Mouse (Mus musculus): ENCODE data around the gene Shroom3. TPM values are rescaled to one million over a fixed set of nuclear protein-coding genes. Genes with fewer than 3 reads are reported as not detected.

Gene Shroom3
- total RNA-seq, 2 experiments from 2014 or later = 4.0 to 6.4 TPM

DNA sequence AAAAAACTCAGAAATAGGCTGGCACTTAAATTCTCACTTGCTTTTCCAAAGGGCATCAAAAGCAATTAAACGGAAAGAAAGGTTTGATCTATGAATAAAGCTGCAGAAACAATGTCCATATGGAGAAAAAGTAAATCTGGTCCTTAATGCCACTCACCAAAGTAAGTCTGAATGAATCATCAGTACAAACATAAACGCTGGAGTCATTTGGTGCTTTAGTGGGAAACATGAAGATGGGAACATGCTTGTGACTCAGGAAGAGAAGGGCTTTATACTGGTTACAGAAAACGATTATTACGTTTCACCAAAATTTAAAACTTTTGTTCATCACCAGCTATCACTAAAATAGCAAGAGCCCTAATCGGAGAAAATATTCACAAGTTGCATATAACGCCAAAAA, 297.2 kb downstream of the Shroom3 start:
- intact Hi-C loops (cut with DNase I) = no loop called here
- DNase-seq (ENCODE audit: low spot score in 2 of 2) = no peak

DNA sequence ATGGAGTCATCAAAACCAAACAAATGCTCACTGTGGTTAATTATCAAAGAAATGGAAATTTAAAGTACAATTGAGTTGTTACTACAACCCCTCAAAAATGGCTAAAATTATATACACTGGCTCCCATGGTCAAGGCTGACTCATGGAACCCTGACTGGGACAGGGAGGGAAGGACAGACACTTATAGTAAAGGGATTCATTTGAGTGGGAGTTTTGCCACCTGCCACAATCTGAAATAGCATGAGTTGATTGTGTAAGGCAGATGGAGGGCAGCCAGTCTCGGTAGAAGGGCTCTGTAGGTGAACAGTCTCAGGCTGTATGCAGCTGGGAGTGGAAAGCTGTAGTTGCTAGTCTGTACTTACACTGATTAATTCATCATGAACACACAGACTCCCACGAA, 297.6 kb downstream of the Shroom3 start:
- no peak for DNase-seq (ENCODE audit: low spot score in 2 of 2)
- intact Hi-C loops (cut with DNase I) = no loop called here

DNA sequence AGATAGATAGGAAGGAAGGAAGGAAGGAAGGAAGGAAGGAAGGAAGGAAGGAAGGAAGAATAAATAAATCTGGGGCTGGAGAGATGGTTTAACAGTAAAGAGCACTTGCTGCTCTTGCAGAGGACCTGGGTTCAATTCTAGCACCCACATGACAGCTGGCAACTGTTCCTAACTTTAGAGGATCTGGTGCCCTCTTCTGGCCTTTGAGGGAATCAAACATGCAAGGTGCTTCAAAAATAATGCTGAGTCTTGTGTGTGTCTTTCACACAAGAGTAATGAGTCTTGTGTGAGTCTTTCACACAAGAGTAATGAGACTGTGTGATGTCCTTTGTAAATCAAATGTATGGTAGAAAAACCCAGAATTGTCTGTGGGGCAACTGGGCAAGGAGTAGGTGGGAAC, 299.4 kb downstream of the Shroom3 start:
- no peak for DNase-seq (ENCODE audit: low spot score in 2 of 2)
- intact Hi-C loops (cut with DNase I) = no loop called here

DNA sequence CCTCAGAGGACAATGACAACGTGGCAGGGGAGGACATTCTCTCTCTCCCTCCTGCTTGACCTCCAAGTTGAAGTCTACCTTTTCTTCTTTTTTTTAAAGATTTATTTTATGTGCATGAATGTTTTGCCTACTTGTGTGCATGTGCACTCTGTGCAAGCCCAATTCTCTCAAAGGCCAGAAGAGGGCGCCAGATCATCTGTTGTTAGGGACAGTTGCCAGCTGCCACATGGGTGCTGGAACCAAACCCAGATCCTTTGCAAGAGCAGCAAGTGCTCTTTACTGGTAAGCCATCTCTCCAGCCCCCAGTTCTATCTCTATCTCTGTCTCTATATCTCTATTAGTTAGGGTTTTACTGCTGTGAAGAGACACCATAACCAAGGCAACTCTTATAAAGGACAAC, 300.7 kb downstream of the Shroom3 start:
- intact Hi-C loops (cut with DNase I) = no loop called here
- DNase-seq (ENCODE audit: low spot score in 2 of 2) = no peak

DNA sequence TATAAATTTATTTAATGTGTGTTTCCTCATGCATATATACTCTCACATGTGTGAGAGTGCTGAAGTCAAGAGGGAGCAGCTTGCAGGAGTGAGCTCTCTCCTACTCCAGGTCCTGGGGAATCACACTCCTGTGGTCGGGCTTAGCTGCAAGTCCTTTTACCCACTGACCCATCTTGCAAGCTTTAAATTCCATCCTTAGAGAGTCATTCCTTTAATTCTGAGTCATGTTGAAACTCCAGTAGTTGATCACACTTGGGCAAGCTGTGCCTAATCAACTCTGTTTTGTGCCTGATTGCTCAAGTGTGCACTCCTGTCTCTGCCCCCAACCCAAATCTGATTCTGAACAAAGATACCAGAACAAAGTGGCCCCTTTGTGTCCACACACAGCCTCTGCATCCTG, 301.5 kb downstream of the Shroom3 start:
- no peak for DNase-seq (ENCODE audit: low spot score in 2 of 2)
- intact Hi-C loops (cut with DNase I) = no loop called here

DNA sequence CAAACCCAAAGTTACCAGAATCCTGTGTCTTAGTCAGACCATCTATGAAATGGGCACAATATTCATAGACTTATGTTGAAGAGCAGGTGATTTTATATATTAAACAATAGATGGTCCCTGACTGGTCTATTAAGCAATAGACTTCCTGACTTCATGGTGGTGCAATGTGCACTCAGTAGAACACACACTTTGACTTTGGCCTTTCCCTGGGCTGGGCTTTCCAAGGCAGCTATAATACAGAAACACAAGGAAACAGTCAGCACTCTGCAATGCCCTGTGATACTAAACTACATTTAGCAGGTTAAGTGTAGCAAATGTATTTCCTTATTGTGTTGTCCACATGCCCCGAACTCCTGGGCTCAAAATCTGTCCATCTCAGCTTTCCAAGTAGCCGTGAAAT, 302.2 kb downstream of the Shroom3 start:
- DNase-seq (ENCODE audit: low spot score in 2 of 2) = no peak
- intact Hi-C loops (cut with DNase I) = no loop called here

DNA sequence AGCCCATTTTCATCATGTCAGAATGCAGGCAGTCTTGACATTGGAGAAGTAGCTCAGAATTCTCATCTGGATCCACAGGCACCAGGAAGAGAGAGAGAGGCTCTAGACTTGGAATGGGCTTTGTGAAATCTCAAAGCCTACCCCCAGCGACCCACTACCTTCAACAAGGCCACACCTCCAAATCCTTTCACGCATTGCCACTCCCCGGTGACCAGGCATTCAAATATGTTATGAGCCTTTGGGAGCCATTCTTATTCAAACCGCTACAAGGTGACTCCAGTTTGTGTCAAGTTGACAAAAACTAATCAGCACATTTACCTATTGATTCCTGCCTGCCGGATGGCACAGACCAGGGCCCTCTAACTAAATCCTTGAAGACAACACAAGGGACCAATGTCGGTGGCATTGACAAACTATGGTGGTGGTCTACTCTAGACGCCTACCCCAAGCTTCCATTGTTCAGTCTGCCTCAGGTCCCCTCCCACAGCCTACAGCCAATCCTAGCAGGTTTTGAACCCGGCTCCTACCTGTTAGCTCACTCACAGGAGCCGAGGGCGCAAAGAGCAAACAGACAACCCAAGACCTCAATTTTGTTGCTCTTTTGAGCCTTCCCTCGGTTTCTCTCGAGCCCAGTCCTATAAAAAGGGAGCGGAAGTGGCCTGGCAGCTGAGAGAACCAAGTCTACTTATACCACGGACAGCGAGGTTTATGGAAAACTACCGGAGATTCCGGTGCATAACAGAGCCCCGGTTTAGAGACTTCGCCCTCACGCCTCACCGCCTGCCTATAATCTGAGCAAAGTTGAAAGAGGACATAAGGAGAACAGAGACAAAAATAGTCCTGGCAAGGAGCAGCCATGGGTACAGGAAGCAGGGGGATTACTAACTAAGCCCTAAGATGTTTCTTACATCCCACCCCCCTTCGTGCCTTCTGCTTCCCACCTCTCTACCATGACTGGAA, 303.7 kb downstream of the Shroom3 start:
- no peak for DNase-seq (ENCODE audit: low spot score in 2 of 2)
- intact Hi-C loops (cut with DNase I) = no loop called here

DNA sequence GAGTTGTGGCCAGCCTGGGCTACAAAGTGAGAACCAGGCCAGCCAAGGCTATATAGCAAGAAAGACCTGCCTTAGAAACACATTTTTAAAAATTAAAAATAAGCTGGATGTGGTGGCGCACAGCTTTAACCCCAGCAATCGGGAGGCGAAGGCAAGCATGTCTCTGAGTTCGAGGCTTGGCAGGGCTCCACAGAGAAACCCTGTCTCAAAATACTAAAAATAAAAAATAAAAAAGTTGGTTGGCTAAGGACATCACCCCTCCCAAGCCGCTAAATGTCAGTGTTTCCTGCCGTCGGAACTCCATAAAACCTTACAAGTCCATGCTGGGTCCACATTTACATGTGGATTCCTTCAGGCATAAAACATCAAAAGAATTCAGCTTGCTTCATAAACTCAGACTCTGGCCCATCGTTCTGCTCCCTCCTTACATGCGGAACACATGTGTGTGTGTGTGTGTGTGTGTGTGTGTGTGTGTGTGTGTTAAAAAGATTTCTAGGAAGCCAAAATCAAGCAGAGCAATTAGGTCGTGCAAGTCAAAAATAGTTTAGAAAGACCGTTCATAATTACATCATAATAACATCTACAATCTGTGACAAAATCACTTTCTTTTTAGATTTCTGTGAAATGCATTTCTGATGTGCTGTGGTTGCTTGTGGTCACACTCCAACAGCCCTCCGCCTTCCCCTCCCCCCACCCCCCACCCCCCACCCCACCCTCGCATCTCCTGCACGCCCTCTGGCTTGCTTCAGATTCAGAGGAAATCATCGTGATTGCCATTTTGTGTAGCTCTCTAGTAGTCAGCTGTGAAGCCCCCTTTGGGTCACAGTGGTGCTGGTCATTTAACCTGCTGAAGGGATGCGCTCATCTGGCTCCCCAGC, 304.9 kb downstream of the Shroom3 start:
- intact Hi-C loops (cut with DNase I) = no loop called here
- no peak for DNase-seq (ENCODE audit: low spot score in 2 of 2)

DNA sequence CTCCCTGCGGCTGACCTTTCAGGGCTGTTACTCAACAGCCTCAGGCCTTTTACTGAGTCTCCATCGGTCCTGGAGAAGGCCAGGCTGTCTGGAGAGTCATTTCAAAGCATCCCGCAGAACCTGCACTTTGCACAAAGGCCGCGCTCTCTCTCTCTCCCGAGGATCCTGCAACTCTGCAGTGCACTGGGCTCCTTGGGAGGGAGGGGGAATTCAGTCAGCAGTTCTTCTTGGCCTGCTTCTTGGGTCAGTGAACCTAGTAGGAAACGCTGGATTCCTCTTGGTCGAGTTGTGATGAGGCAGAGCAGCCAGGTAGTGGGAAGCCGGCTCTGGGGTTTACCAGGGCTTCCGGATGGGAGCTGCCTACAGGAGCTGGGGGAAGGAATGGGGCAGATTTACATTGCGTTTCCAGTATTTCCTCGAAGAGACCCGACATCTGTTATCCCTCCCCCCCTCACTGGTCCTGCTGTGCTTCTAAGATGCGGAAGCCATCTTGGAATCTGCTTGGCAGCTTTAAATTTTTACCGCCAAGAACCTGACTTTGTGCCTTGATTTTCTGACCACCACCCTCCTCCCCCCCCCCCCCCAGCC, 305.6 kb downstream of the Shroom3 start:
- no peak for DNase-seq (ENCODE audit: low spot score in 2 of 2)
- intact Hi-C loops (cut with DNase I) = no loop called here

DNA sequence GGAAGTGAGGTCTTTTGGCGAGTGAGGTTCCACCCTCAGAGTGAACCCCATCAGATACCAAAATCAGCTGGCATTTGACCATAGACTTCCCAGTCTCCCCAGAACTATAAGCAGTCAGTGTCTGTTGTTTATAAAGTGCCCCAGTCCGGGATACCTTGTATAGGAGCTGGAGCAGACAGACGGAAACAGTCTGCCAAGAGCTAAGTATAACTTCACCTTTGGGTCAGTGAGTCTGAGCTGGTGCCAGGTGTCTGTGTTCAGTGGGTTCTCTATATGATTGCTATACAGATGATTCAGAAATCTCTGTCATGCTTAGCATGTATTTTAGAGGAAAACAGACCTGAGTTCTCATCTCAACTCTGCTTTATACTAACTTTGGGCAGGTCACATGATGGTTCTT, 308.9 kb downstream of the Shroom3 start:
- intact Hi-C loops (cut with DNase I) = no loop called here
- DNase-seq (ENCODE audit: low spot score in 2 of 2) = no peak

DNA sequence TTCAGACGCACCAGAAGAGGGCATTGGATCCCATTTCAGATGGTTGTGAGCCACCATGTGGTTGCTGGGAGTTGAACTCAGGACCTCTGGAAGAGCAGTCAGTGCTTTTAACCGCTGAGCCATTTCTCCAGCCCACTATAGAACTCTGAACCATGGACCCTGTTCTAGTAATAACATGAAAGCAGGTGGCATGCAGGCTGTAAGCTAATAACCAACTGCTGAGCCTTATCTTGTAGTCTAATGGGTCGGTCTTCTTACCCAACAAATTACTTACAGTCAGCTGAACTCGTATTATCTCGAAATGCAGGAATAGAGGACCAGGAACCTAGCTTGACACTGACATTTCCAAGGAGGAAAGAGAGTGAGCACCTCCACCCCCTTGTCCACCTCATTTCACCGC, 311.1 kb downstream of the Shroom3 start:
- intact Hi-C loops (cut with DNase I) = no loop called here
- DNase-seq (ENCODE audit: low spot score in 2 of 2) = no peak

DNA sequence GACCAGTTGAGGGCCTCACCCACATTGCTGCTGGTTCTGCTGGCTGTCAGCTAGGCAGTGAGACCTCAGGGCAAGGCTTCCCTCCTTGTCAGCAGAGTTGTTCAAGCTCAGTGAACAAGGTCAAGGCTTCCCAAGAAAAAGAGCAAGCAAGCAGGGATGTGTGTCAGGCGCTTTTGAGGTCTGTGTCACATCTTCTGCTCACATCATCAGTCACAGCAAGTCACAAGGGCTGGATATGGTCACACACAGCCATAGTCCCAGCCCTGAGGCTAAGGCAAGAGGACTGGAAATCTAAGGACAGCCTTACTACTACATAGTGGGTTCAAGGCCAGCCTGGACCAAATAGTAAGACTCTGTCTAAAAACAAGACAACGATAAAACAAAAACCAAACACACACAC, 311.6 kb downstream of the Shroom3 start:
- DNase-seq (ENCODE audit: low spot score in 2 of 2) = no peak
- intact Hi-C loops (cut with DNase I) = loop anchor here (5.0 kb wide), 1 partner anchor 97 kb away; the partner anchor contains the start of gene Sept11

DNA sequence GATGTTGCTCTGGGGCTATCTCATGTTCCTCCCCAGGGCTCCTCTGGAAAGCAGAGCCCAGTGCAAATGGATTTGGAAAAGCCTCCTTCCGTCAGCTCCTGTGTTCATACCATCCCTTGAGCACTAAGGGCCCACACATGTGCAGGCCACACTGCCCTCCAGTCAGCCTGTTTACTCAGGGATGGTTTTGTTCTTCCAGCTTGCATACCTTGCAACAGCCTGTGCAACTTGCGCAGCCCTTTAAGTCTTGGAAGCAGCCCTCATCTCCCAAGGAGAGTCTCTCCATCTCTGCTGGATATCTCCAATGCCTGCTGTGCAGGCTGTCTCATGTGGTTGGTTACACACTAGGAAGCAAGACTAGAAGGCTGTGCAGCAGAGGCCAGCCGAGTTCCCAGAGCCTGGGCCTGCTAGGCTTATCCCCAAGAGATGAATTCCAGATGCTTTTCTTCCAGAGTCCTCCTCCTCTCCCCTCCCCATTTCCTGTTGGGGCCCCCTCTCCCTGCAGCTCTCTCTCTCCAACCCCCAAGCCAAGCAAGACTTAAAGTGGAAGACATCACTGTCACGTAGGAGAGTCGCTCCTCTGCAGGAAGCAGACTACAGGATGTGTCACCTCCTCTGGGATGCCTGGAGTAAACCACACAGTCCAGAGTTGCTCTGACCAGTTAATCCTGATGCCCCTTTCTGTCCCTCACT, 314.3 kb downstream of the Shroom3 start:
- DNase-seq (ENCODE audit: low spot score in 2 of 2) = no peak
- intact Hi-C loops (cut with DNase I) = loop anchor here (5.0 kb wide), 1 partner anchor 95 kb away; the partner anchor contains the start of gene Sept11

DNA sequence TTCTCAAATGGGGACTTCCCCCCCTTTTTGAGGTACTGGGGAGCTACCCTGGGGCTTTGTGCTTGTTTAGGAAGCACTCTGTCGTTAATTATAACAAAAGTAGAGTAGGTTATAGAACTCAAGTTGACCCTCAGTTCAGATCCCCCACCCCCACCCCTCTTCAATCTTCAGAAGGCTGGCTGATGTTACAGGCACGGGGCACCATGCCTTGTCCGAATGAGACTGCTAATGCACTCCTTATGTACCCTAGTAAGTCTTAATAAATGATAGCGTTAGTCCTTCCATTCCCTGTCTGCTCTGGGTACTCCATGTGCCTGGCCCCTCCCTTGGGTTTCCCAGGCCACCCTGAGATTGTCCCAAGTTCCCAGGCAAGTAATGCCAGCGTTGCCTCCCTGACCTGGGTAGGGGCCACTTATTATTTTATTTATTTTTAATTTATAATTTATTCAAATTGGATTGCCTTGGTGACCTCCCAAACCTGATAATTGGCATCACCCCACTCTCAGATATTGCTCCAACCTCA, 315.3 kb downstream of the Shroom3 start:
- intact Hi-C loops (cut with DNase I) = loop anchor here (5.0 kb wide), 1 partner anchor 94 kb away; the partner anchor contains the start of gene Sept11
- DNase-seq (ENCODE audit: low spot score in 2 of 2) = no peak

DNA sequence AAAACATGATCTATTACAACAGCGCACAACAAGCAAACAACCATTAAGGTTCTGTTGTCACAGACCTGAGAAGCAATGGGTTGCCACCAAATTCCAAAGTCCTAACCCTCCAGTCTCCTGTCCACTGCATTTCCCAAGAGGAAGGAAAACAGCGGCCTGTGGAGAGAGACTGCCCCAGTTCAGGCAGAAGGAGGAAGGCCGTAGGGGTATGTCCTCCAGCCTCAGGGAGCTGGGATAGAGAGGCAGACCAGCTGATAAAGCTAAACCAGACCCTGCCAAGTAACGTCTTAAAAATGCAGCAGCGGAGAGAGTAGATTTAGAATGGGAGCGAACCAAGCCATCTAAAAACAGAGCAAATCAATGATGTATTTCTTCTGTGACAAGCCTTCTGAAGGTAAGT, 316.8 kb downstream of the Shroom3 start:
- intact Hi-C loops (cut with DNase I) = loop anchor here (5.0 kb wide), 1 partner anchor 47 kb away; the partner anchor contains the start of gene Sowahb
- no peak for DNase-seq (ENCODE audit: low spot score in 2 of 2)

DNA sequence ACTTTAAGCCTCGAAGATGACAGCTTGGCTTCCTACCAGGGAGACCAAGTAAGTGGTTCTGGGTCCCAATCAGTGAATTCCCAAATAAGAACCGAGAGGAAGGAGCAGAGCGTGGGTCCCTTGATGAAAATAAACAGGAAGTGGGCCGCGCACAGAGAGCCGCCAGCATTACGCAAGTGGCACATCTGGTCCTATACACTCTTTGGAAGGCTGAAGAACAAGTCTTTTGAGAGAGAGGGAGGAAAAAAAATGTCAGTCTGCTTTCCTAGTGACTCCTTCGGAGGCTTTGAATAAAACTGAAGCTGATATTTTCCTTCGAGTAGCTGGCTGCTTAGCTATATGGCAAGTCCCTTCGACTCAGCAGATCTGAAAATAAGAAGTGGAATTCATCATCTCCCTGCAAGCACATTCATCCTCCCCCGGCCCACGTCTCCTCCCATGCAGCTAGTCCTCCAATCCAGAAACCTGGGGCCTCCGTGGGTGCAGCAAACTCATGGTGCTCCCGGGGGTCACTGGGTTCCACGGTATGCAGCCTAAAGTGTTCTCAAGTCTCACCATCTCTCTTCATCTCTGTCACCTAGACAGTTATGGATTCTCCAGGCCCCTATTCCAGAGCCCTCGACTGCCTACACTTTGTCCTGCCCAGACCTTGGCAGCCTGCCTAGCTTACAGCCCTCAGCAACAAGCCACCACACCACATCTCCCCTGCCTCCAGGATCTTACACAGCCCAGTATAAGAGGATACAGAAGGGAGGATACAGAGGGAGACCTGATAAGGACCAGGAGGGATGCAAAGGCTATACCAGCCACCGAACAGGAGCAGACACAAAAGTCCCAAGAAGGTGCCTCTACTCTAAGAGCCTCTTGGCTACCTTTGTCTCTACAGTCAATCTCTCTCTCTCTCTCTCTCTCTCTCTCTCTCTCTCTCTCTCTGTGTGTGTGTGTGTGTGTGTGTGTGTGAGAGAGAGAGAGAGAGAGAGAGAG, 317.8 kb downstream of the Shroom3 start:
- DNase-seq (ENCODE audit: low spot score in 2 of 2) = peak; percentile 75 to 83
- intact Hi-C loops (cut with DNase I) = loop anchor here (5.0 kb wide), 1 partner anchor 46 kb away; the partner anchor contains the start of gene Sowahb

DNA sequence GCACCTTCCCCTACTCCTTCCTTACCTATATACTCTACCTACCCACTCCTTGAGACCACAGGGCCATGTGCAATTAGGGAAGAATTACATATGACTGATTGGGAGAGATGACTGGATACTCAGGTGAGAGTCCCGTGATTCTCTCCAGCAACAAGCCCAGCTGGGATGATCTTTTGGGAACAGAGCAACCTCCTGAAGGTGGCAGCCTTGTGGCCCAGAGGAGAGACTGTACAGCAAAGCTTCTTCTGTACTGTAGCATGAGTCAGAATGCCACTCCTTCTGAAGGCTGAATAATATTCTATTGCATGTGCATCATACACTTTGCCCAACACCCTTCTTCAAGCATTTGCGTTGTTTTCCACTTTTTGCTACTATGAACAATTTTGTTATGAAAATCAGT, 319.4 kb downstream of the Shroom3 start:
- intact Hi-C loops (cut with DNase I) = loop anchor here (5.0 kb wide), 1 partner anchor 45 kb away; the partner anchor contains the start of gene Sowahb
- DNase-seq (ENCODE audit: low spot score in 2 of 2) = no peak

All from left cerebral cortex, postnatal 14 days (tissue).